In the genomic region with DNA sequence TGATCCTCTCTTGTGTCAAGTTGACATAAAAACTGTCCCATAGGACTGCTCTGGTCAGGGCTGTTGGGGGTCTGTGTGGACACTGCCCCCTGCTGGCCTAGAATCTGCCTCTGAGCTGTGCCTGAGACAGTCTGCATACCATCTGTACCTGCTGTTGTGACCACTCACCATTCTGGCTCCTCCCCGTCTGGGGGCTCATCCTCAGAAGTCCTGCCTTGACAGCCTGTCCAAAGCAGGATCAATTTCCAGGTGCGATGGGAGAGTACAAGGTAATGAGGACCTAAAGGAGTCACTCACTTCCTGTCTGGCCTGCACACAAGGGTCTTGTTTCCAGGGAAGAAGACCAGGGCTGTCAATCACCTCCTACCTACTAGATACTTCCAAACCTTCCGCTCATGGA, we compare ENCODE assay signal across 8 mouse cellular contexts. TPM values are rescaled to one million over a fixed set of nuclear protein-coding genes. Genes with fewer than 3 reads are reported as not detected.
DNase-seq lines count a peak whose midpoint lies in the region; ATAC-seq and TF ChIP-seq lines count a peak whose summit lies in the region.

No protein-coding gene starts in this region.

- H3K4me1 ChIP-seq in cortical plate, adult 2 months (ENCODE audit: control insufficient read depth, insufficient read depth, low read length) = no peaks in the 10 kb centered on the region
- peaks cover 3% of the 10 kb centered on the region; the same call in 1 of the 2 replicates for H3K4me1 ChIP-seq in hindbrain, embryonic 12.5 days
- 0 out of 2 replicates have a peak, but pooled peaks cover 6% of the 10 kb centered on the region for H3K4me1 ChIP-seq in liver, embryonic 12.5 days

- H3K27ac ChIP-seq in cortical plate, adult 2 months (ENCODE audit: insufficient read depth, low read length) = no peak overlapping the region
- no peak overlapping the region for H3K27ac ChIP-seq in hindbrain, embryonic 12.5 days
- H3K27ac ChIP-seq in liver, embryonic 12.5 days = no peak overlapping the region

- peak; percentile 65 for ATAC-seq in hindbrain, embryonic 12.5 days (ENCODE audit: low FRiP score)
- peak; percentile 60 for ATAC-seq in liver, embryonic 12.5 days

- peaks cover 15% of the 10 kb centered on the region for H3K36me3 ChIP-seq in hindbrain, embryonic 12.5 days
- 0 out of 2 replicates have a peak, but pooled peaks cover 5% of the 10 kb centered on the region for H3K36me3 ChIP-seq in liver, embryonic 12.5 days

- DNase-seq in heart, adult 11 months = peak; percentile 94
- no peak for DNase-seq in heart, postnatal 25 days (ENCODE audit: low spot score)
- DNase-seq in MN1 (ENCODE audit: low spot score) = peak; percentile 54
- DNase-seq in naive thymus-derived CD4-positive, alpha-beta T cell, adult 2 months (ENCODE audit: low read depth) = peak; percentile 77
- peak; percentile 30 to 66 for DNase-seq in thymus, postnatal 10 days (ENCODE audit: low spot score in 2 of 2)

- 76% methylated on average over 3 of the region's 3 CpGs for WGBS in hindbrain, embryonic 12.5 days
- WGBS in liver, embryonic 12.5 days (ENCODE audit: insufficient replicate concordance) = 66% methylated on average over 3 of the region's 3 CpGs

- 0 out of 2 replicates have a peak, but pooled peaks have one; percentile 16 for TF ChIP-seq POLR2A in cortical plate, adult 2 months (IDR thresholded peaks at IDR 0.05; ENCODE audit: extremely low read depth, insufficient read depth, low read length)

- intact Hi-C loops in heart, postnatal 25 days (cut with DNase I) = loop anchor here (2.0 kb wide), 1 partner anchor 214 kb away; no protein-coding TSS in a partner anchor

- no peaks in the 10 kb centered on the region for H3K27me3 ChIP-seq in hindbrain, embryonic 12.5 days
- no peaks in the 10 kb centered on the region for H3K27me3 ChIP-seq in liver, embryonic 12.5 days (replicated peaks)

- H3K4me3 ChIP-seq in cortical plate, adult 2 months (ENCODE audit: insufficient read depth, low read length) = no peak overlapping the region
- H3K4me3 ChIP-seq in hindbrain, embryonic 12.5 days = no peak overlapping the region
- H3K4me3 ChIP-seq in liver, embryonic 12.5 days = no peak overlapping the region

- TF ChIP-seq CTCF in cortical plate, adult 2 months (IDR thresholded peaks at IDR 0.05; ENCODE audit: extremely low read depth, insufficient read depth, low read length) = peak; percentile 47

- H3K9me3 ChIP-seq in hindbrain, embryonic 12.5 days (replicated peaks) = no peaks in the 10 kb centered on the region
- H3K9me3 ChIP-seq in liver, embryonic 12.5 days (replicated peaks) = no peaks in the 10 kb centered on the region

- no peak overlapping the region for H3K9ac ChIP-seq in hindbrain, embryonic 12.5 days
- no peak overlapping the region for H3K9ac ChIP-seq in liver, embryonic 12.5 days

- no peak overlapping the region for H3K4me2 ChIP-seq in hindbrain, embryonic 12.5 days (replicated peaks)
- no peak overlapping the region for H3K4me2 ChIP-seq in liver, embryonic 12.5 days

RNA-seq across cellular contexts. Expression of a gene that starts 8.2 kb away (rescaled TPM):
- total RNA-seq in heart, postnatal 25 days (2021) = 1 to 10 TPM; 1.1 to 1.3 TPM
- 12.4 and 16.0 TPM in 2 replicates for polyA plus RNA-seq in cortical plate, adult 2 months (2012; rRNA removed)
- 7.7 and 8.0 TPM in 2 replicates for polyA plus RNA-seq in hindbrain, embryonic 12.5 days (2016; fragmentation: Nextera tagmentation; extraction: Ambion mirVana)
- 2.0 and 2.1 TPM in 2 replicates for polyA plus RNA-seq in liver, embryonic 12.5 days (2016; fragmentation: Nextera tagmentation; extraction: Ambion mirVana)

RNA-seq across cellular contexts. Expression of a gene that starts 8.4 kb away (rescaled TPM):
- 10 to 100 TPM; 66.1 to 68.7 TPM for total RNA-seq in heart, postnatal 25 days (2021)
- polyA plus RNA-seq in cortical plate, adult 2 months (2012; rRNA removed) = 81.8 and 86.9 TPM in 2 replicates
- polyA plus RNA-seq in hindbrain, embryonic 12.5 days (2016; fragmentation: Nextera tagmentation; extraction: Ambion mirVana) = 130 and 137 TPM in 2 replicates
- polyA plus RNA-seq in liver, embryonic 12.5 days (2016; fragmentation: Nextera tagmentation; extraction: Ambion mirVana) = 107 and 109 TPM in 2 replicates

RNA-seq across cellular contexts. Expression of a gene that starts 27.7 kb away (rescaled TPM):
- total RNA-seq in heart, postnatal 25 days (2021) = 10 to 100 TPM; 23.9 to 25.7 TPM
- 17.8 and 19.5 TPM in 2 replicates for polyA plus RNA-seq in cortical plate, adult 2 months (2012; rRNA removed)
- polyA plus RNA-seq in hindbrain, embryonic 12.5 days (2016; fragmentation: Nextera tagmentation; extraction: Ambion mirVana) = 18.0 and 18.4 TPM in 2 replicates
- 10.3 TPM in 2 replicates for polyA plus RNA-seq in liver, embryonic 12.5 days (2016; fragmentation: Nextera tagmentation; extraction: Ambion mirVana)

RNA-seq across cellular contexts. Expression of a gene that starts 38.0 kb away (rescaled TPM):
- total RNA-seq in heart, postnatal 25 days (2021) = under 1 TPM in 1 of 2 experiments, not detected in 1; 0.08 TPM
- polyA plus RNA-seq in cortical plate, adult 2 months (2012; rRNA removed) = 66.4 and 70.6 TPM in 2 replicates
- 5.0 and 5.5 TPM in 2 replicates for polyA plus RNA-seq in hindbrain, embryonic 12.5 days (2016; fragmentation: Nextera tagmentation; extraction: Ambion mirVana)
- 0.24 TPM in 1 of 2 replicates, not detected in the other for polyA plus RNA-seq in liver, embryonic 12.5 days (2016; fragmentation: Nextera tagmentation; extraction: Ambion mirVana)
